In genomic region chr10:10740729-10741128, GRCm38 (mm10) we compare ENCODE assay signal across 25 mouse cellular contexts. TPM values are rescaled to one million over a fixed set of nuclear protein-coding genes. Genes with fewer than 3 reads are reported as not detected.
A peak's percentile ranks its signal among the peaks of the same experiment; 100 is the strongest.
DNase-seq lines count a peak whose midpoint lies in the region; ATAC-seq lines count a peak whose summit lies in the region.
"Had no signal": no experiment of that assay in that cellular context is flagged by ENCODE, and none has a peak within 500 bp of the region (broad histone marks: within the 10 kb centered on the region; RNA-seq: fewer than 3 reads in every experiment).

No protein-coding gene starts in this region.

- H3K36me3 ChIP-seq in lung, embryonic 16.5 days (ENCODE audit: control insufficient read depth, insufficient read depth, low read length): no peaks in the 10 kb centered on the region
- H3K36me3 ChIP-seq: embryonic facial prominence, embryonic 13.5 days; forebrain, embryonic 15.5 days; heart, embryonic 12.5 days had no signal

- no peaks in the 10 kb centered on the region for H3K4me1 ChIP-seq in lung, embryonic 16.5 days (replicated peaks; ENCODE audit: control insufficient read depth, insufficient read depth, low read length)
- H3K4me1 ChIP-seq: embryonic facial prominence, embryonic 13.5 days; forebrain, embryonic 15.5 days; heart, embryonic 12.5 days had no signal

- ATAC-seq in lung, embryonic 16.5 days (ENCODE audit: low read depth): peak; percentile 59; the same call in 1 of the 2 replicates
- peak; percentile 76 for ATAC-seq in megakaryocyte progenitor cell, adult 5-6 weeks (replicated peaks; ENCODE audit: poor library complexity)
- ATAC-seq in monocyte, adult 5-6 weeks (replicated peaks; ENCODE audit: insufficient number of reproducible peaks, low FRiP score, low TSS enrichment, poor library complexity, severe bottlenecking): no peak
- ATAC-seq: forebrain, embryonic 15.5 days; hindbrain, embryonic 16.5 days had no signal

- WGBS in lung, embryonic 16.5 days: 51% methylated on average over 3 of the region's 3 CpGs

- H3K27ac ChIP-seq in lung, embryonic 16.5 days (ENCODE audit: low read length): no peak overlapping the region
- H3K27ac ChIP-seq: embryonic facial prominence, embryonic 13.5 days; forebrain, embryonic 15.5 days; heart, adult 2 months had no signal

- no peaks in the 10 kb centered on the region for H3K9me3 ChIP-seq in lung, embryonic 16.5 days (ENCODE audit: control insufficient read depth, low read length)
- H3K9me3 ChIP-seq: embryonic facial prominence, embryonic 13.5 days; forebrain, embryonic 15.5 days; heart, embryonic 12.5 days had no signal

- no peak overlapping the region for H3K4me3 ChIP-seq in lung, embryonic 16.5 days (ENCODE audit: low read length)
- H3K4me3 ChIP-seq: embryonic facial prominence, embryonic 13.5 days; forebrain, embryonic 15.5 days; heart, adult 2 months; heart, embryonic 12.5 days had no signal

- no peak overlapping the region for H3K4me2 ChIP-seq in lung, embryonic 16.5 days (ENCODE audit: low read depth, low read length)
- H3K4me2 ChIP-seq: embryonic facial prominence, embryonic 13.5 days; forebrain, embryonic 15.5 days; heart, embryonic 12.5 days had no signal

- H3K9ac ChIP-seq in lung, embryonic 16.5 days (ENCODE audit: low read length): no peak overlapping the region
- H3K9ac ChIP-seq: embryonic facial prominence, embryonic 13.5 days; forebrain, embryonic 15.5 days; heart, embryonic 12.5 days had no signal

- H3K27me3 ChIP-seq in lung, embryonic 16.5 days (ENCODE audit: control insufficient read depth, insufficient read depth, low read depth, low read length): no peaks in the 10 kb centered on the region
- H3K27me3 ChIP-seq: embryonic facial prominence, embryonic 13.5 days; forebrain, embryonic 15.5 days; heart, embryonic 12.5 days had no signal

- DNase-seq in lung, adult 18-20 months: no peak
- peak; percentile 12 for DNase-seq in adipocyte (ENCODE audit: low spot score)
- peak; percentile 99 for DNase-seq in gonadal fat pad, adult 2 months (ENCODE audit: low read depth)
- DNase-seq in right cerebral cortex, postnatal 25 days: no peak
- no peak for DNase-seq in layer of hippocampus, adult 11-12 months (ENCODE audit: low spot score)
- DNase-seq: adrenal gland, postnatal 14 days; cerebellum, adult 11-12 months; cerebellum, adult 9-10 months; cerebellum, postnatal 25 days; gastrocnemius, postnatal 36 days; heart, adult 2 months had no signal

RNA-seq across cellular contexts. Expression of gene Gm10944, which starts 59.6 kb away (rescaled TPM):
- polyA plus RNA-seq in lung, embryonic 16.5 days (2015; fragmentation: Nextera tagmentation; extraction: Ambion mirVana): not detected in 2 replicates
- polyA plus RNA-seq in gonadal fat pad, adult 2 months (2012; rRNA removed): not detected in 2 replicates
- not detected in 2 replicates for total RNA-seq in megakaryocyte progenitor cell, adult 5-6 weeks (2015)
- total RNA-seq in megakaryocyte progenitor cell, adult 5-6 weeks (2017): not detected in 2 replicates
- total RNA-seq in monocyte, adult 5-6 weeks (2017): not detected in 3 replicates
- total RNA-seq: adrenal gland, adult 18-20 months; adrenal gland, postnatal 14 days; gastrocnemius, adult 8-10 months; gastrocnemius, postnatal 36 days; heart, adult 2 months; heart, postnatal 25 days; MEL had no signal
- polyA plus RNA-seq: C2C12; embryonic facial prominence, embryonic 13.5 days; forebrain, embryonic 15.5 days; heart, adult 2 months; heart, embryonic 12.5 days; heart, embryonic 16.5 days; hindbrain, embryonic 11.5 days; hindbrain, embryonic 16.5 days had no signal

Comparison
In these comparisons a context has a peak if more than half of its experiments do, and no peak if none do; other contexts are left out.
1. DNase-seq: peak in adipocyte (single experiment) and gonadal fat pad, adult 2 months (single experiment); none in lung, adult 18-20 months (0 of 2), right cerebral cortex, postnatal 25 days (single experiment) and layer of hippocampus, adult 11-12 months (single experiment).